Mouse (Mus musculus) liver, adult 2 months (tissue): ENCODE data around the gene Rpl26. TPM values are rescaled to one million over a fixed set of nuclear protein-coding genes. Genes with fewer than 3 reads are reported as not detected.
A peak's percentile ranks its signal among the peaks of the same experiment; 100 is the strongest.

Experiments used
- DNase-seq: peaks from one replicate; pipeline ENCODE4 v3.0.0-alpha.2; 2011; ENCODE audit warnings: low read depth, low spot score; ENCODE audit errors: extremely low read depth
- H3K27ac ChIP-seq: fragments of 200-500 bp; replicated peaks from 2 replicates; pipeline ENCODE4 v1.5.1; 2012; ENCODE audit warnings: low read depth, mild to moderate bottlenecking, control low read depth, inconsistent platforms, low read length; ENCODE audit not compliant: insufficient read depth
- H3K27me3 ChIP-seq: fragments of 200-500 bp; 2 replicates; pipeline ENCODE4 v1.6.1; 2012; ENCODE audit warnings: mild to moderate bottlenecking, moderate library complexity, low read length, inconsistent platforms; ENCODE audit not compliant: control insufficient read depth, insufficient read depth
- H3K36me3 ChIP-seq: fragments of 200-500 bp; 2 replicates; pipeline ENCODE4 v1.6.1; 2012; ENCODE audit warnings: low read length, inconsistent platforms; ENCODE audit not compliant: control insufficient read depth, insufficient read depth
- H3K4me1 ChIP-seq: fragments of 200-500 bp; 2 replicates; pipeline ENCODE4 v1.6.1; 2011; ENCODE audit warnings: low read length; ENCODE audit not compliant: control insufficient read depth, insufficient read depth
- H3K4me3 ChIP-seq: fragments of 200-500 bp; 2 replicates; pipeline ENCODE4 v1.5.1; 2011; ENCODE audit warnings: low read depth, mild to moderate bottlenecking, control low read depth, low read length, moderate library complexity; ENCODE audit not compliant: insufficient read depth
- H3K79me2 ChIP-seq: fragments of 200-500 bp; 2 replicates; pipeline ENCODE4 v1.6.1; 2012; ENCODE audit warnings: inconsistent platforms, mild to moderate bottlenecking, low read length, moderate library complexity; ENCODE audit not compliant: control insufficient read depth, insufficient read depth
- H3K9ac ChIP-seq: fragments of 200-500 bp; 2 replicates; pipeline ENCODE4 v1.6.1; 2012; ENCODE audit warnings: low read depth, mild to moderate bottlenecking, control low read depth, inconsistent platforms, low read length
- CTCF ChIP-seq: fragments of 200-500 bp; IDR thresholded peaks from 2 replicates; pipeline ENCODE4 v1.5.1; 2011; ENCODE audit warnings: low read depth, low read length, control low read depth
- POLR2A ChIP-seq: fragments of 200-500 bp; IDR thresholded peaks from 2 replicates; pipeline ENCODE4 v1.6.1; 2011; ENCODE audit warnings: low read length, control low read depth; ENCODE audit not compliant: insufficient read depth; ENCODE audit errors: extremely low read depth
- WGBS: fragments of 180-500 bp; shearing (Covaris S2); methylation state at CpG from one replicate; pipeline ENCODE4 v1.1.7; 2018; 5-methylcytosine and 5-hydroxymethylcytosine counted together
- polyA plus RNA-seq: library from polyadenylated mRNA; depleted of rRNA; stranded (reverse); fragments of >200 nt; gene quantifications from 2 replicates; pipeline ENCODE4 v1.2.3, GENCODE M21; 2012; rRNA removed
- total RNA-seq: library from RNA; depleted of rRNA; stranded (reverse); fragments of >200 nt; gene quantifications from 2 replicates; pipeline ENCODE4 v1.2.3, GENCODE M21; 2014; rRNA removed

Gene Rpl26
- total and polyA plus RNA-seq, 2 experiments: 292 to 1,005 TPM

- WGBS: 65% methylated on average over 5 of the region's 5 CpGs
- H3K27ac ChIP-seq: no peak overlapping the region
- TF ChIP-seq CTCF (no peak), POLR2A (no peak)
- H3K4me3 ChIP-seq: no peak overlapping the region; the same call in 1 of the 2 replicates
- no peaks in the 10 kb centered on the region for H3K79me2 ChIP-seq
- H3K4me1 ChIP-seq: no peaks in the 10 kb centered on the region
- peak overlapping the region; percentile 3; the same call in 1 of the 2 replicates for H3K9ac ChIP-seq
- H3K27me3 ChIP-seq: peaks cover 3% of the 10 kb centered on the region; the same call in 1 of the 2 replicates
- DNase-seq: no peak
- no peaks in the 10 kb centered on the region for H3K36me3 ChIP-seq
Measured at GRCm38 (mm10) chr11:68955473-68955872, 54.1 kb downstream of the Rpl26 start.

DNA sequence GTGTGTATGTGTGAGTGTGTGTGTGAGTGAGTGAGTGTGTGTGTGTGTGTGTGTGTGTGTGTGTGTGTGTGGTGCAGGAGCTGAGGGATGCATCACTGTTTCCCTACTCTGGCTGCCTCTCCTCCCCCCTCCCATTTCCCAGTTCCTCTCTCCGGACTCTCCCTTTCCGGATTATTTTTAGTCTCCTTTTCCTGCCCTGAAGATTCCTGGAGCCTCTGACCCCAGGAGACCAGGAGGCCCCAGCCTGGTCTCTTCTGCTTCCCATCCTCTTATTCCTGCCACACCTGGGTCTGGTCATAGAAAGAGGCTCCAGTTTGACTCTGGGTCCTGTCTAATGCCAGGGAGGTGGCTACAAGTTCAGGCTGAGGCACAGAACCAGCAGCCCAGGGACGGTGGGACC lies 54.7 kb downstream of the Rpl26 start:
- Histone ChIP-seq H3K4me3 (peak overlapping the region; percentile 69; the same call in 1 of the 2 replicates), H3K79me2 (no peaks in the 10 kb centered on the region), H3K27ac (peak overlapping the region; percentile 68), H3K4me1 (no peaks in the 10 kb centered on the region), H3K27me3 (peaks cover 2% of the 10 kb centered on the region; the same call in 1 of the 2 replicates), H3K9ac (peak overlapping the region; percentile 48), H3K36me3 (no peaks in the 10 kb centered on the region)
- DNase-seq: no peak
- no peak for TF ChIP-seq CTCF
- TF ChIP-seq POLR2A: no peak
- 55% methylated on average over 3 of the region's 3 CpGs for WGBS

Other genes with a start within 250 kb of the Rpl26 start
- 7.5 and 10.9 TPM in 2 replicates for gene Myh10, start 210.0 kb upstream of the Rpl26 start, total RNA-seq
- gene Myh10, start 210.0 kb upstream of the Rpl26 start, polyA plus RNA-seq: 3.0 and 4.4 TPM in 2 replicates
- gene Ndel1, start 29.7 kb upstream of the Rpl26 start, total RNA-seq: 41.3 and 45.8 TPM in 2 replicates
- gene Ndel1, start 29.7 kb upstream of the Rpl26 start, polyA plus RNA-seq: 27.5 and 33.8 TPM in 2 replicates
- under 0.01 and 0.07 TPM in 2 replicates for gene Rnf222, start 13.0 kb upstream of the Rpl26 start, total RNA-seq
- 0.11 TPM in 1 of 2 replicates, not detected in the other for gene Rnf222, start 13.0 kb upstream of the Rpl26 start, polyA plus RNA-seq
- not detected in 2 replicates for gene Odf4, start 25.5 kb downstream of the Rpl26 start, total RNA-seq
- not detected in 2 replicates for gene Odf4, start 25.5 kb downstream of the Rpl26 start, polyA plus RNA-seq
- gene Arhgef15, start 55.9 kb downstream of the Rpl26 start, total RNA-seq: 2.4 and 3.2 TPM in 2 replicates
- gene Arhgef15, start 55.9 kb downstream of the Rpl26 start, polyA plus RNA-seq: 11.7 and 14.8 TPM in 2 replicates
- 0.28 and 0.81 TPM in 2 replicates for gene Slc25a35, start 66.5 kb downstream of the Rpl26 start, total RNA-seq
- 2.4 and 2.5 TPM in 2 replicates for gene Slc25a35, start 66.5 kb downstream of the Rpl26 start, polyA plus RNA-seq
- 3.1 and 6.8 TPM in 2 replicates for gene Rangrf, start 73.6 kb downstream of the Rpl26 start, total RNA-seq
- gene Rangrf, start 73.6 kb downstream of the Rpl26 start, polyA plus RNA-seq: 5.5 and 6.1 TPM in 2 replicates
- 7.0 and 9.4 TPM in 2 replicates for gene Pfas, start 106.9 kb downstream of the Rpl26 start, total RNA-seq
- 4.9 and 5.0 TPM in 2 replicates for gene Pfas, start 106.9 kb downstream of the Rpl26 start, polyA plus RNA-seq
- gene Ctc1, start 114.3 kb downstream of the Rpl26 start, total RNA-seq: 2.6 and 5.0 TPM in 2 replicates
- 8.1 and 12.5 TPM in 2 replicates for gene Ctc1, start 114.3 kb downstream of the Rpl26 start, polyA plus RNA-seq
- gene Aurkb, start 144.1 kb downstream of the Rpl26 start, total RNA-seq: 0.37 and 1.2 TPM in 2 replicates
- gene Aurkb, start 144.1 kb downstream of the Rpl26 start, polyA plus RNA-seq: 0.34 and 0.66 TPM in 2 replicates
- gene Borcs6, start 158.1 kb downstream of the Rpl26 start, total RNA-seq: 6.1 and 6.5 TPM in 2 replicates
- gene Borcs6, start 158.1 kb downstream of the Rpl26 start, polyA plus RNA-seq: 10.5 and 11.2 TPM in 2 replicates
- gene Tmem107, start 169.2 kb downstream of the Rpl26 start, total RNA-seq: 1.8 and 2.2 TPM in 2 replicates
- gene Tmem107, start 169.2 kb downstream of the Rpl26 start, polyA plus RNA-seq: 3.3 and 4.7 TPM in 2 replicates
- 5.2 and 6.4 TPM in 2 replicates for gene Vamp2, start 186.9 kb downstream of the Rpl26 start, total RNA-seq
- 21.7 and 36.9 TPM in 2 replicates for gene Vamp2, start 186.9 kb downstream of the Rpl26 start, polyA plus RNA-seq
- gene Per1, start 193.6 kb downstream of the Rpl26 start, total RNA-seq: 8.0 and 9.0 TPM in 2 replicates
- 4.6 and 6.9 TPM in 2 replicates for gene Per1, start 193.6 kb downstream of the Rpl26 start, polyA plus RNA-seq
- gene Hes7, start 218.8 kb downstream of the Rpl26 start, total RNA-seq: not detected in 2 replicates
- 0.05 TPM in 1 of 2 replicates, not detected in the other for gene Hes7, start 218.8 kb downstream of the Rpl26 start, polyA plus RNA-seq
- 0.13 TPM in 1 of 2 replicates, not detected in the other for gene 9130213A22Rik, start 221.0 kb downstream of the Rpl26 start, total RNA-seq
- gene 9130213A22Rik, start 221.0 kb downstream of the Rpl26 start, polyA plus RNA-seq: 0.05 and 0.10 TPM in 2 replicates
- not detected in 2 replicates for gene Aloxe3, start 224.3 kb downstream of the Rpl26 start, total RNA-seq
- 0.09 TPM in 1 of 2 replicates, not detected in the other for gene Aloxe3, start 224.3 kb downstream of the Rpl26 start, polyA plus RNA-seq